Mouse (Mus musculus) cerebral cortex, adult 2 months (tissue): ENCODE measurements around the gene Cdh13.

Experiments used
- WGBS: fragments of 180-500 bp; shearing (Covaris S2); methylation state at CpG from one replicate; pipeline ENCODE4 v1.1.7; 2018; 5-methylcytosine and 5-hydroxymethylcytosine counted together

The Cdh13 gene

GRCm38 (mm10) chr8:118380058-118380457, 96.5 kb downstream of the Cdh13 start:
- whole genome bisulfite sequencing: 64% methylated on average over 8 of the region's 8 CpGs

GRCm38 (mm10) chr8:118380782-118381181, 97.2 kb downstream of the Cdh13 start:
- 81% methylated on average over 9 of the region's 9 CpGs for WGBS

- WGBS: 95% methylated on average over 7 of the region's 7 CpGs
These were observed 98.1 kb downstream of the Cdh13 start for GRCm38 (mm10) chr8:118381641-118382040.

- 82% methylated on average over 5 of the region's 5 CpGs for WGBS
These were observed 100.8 kb downstream of the Cdh13 start for GRCm38 (mm10) chr8:118384314-118384713.

DNA sequence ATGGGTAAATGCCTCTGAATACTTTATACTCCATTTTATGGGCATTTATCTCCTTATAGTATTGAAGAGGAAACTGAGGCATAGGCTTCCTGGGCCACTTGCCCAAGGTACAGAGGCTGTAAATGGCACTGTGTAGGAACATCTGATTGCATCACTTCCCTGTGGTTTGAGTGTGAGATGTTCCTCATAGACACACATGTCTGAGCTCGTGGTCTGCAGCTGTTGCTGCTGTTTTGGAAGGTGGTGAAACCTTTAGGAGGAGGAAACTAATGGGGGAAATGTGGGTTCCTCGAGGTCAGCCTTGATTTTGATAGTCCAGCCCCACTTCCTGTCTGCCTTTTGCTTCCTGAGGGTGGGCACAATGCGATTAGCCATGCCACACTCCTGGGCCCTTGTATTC, 105.9 kb downstream of the Cdh13 start:
- 71% methylated on average over 3 of the region's 3 CpGs for WGBS

DNA sequence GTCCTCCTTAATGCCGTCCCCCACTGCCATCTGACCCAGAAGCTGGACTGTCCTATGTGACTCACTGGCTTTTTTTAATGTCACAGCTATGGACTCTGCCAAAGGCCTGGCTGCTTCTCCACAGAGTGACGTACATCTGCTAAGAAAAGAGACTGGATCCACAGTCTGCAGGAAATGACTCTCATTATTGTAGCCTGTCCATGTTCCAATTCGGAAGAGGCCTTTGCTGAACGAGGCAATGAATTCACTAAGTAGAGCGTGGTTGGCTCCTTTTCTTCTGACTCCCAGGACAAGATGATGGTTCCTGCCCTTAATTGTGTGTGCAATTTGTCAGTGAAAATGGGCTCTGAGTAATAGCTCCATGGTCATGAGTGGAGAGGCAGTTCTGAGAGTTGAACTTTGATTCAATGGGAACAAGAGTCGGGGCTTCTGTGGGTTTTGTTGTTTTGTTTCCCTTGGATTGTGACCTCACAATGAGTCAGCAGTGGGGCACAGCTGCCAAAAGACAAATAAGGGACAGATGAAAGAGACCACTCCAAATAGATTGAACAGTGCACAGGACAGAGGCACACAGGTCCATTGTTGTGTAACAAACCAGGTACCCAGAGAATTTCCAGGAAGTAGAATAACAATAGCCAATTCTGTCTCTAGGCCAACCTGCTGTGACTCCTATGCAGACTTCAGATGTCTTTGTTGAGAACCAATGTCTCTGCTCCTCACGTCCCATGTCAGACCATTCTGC, 110.5 kb downstream of the Cdh13 start:
- WGBS: 48% methylated on average over 7 of the region's 7 CpGs

DNA sequence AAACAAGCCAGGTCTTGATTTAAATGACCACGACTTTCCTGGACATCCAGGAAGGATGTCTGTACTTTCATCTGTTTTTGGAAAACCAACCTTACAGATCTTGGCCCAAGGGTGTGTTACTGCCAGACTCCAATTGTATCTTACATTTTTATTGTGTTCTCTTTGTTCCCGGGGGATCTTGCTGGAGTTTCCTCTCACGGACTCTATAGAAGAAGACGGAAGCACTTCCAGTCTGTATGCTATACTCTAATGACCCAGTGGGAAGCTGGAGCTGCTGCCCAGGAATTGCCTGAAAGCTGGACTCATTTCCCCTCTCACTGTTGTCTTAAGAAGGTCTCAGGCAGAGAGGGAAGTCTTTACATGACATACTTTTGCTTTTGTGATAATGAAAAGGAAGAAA, 111.6 kb downstream of the Cdh13 start:
- WGBS: 71% methylated on average over 4 of the region's 4 CpGs

GRCm38 (mm10) chr8:118404836-118405235, 121.3 kb downstream of the Cdh13 start:
- 89% methylated on average over 3 of the region's 3 CpGs for WGBS

DNA sequence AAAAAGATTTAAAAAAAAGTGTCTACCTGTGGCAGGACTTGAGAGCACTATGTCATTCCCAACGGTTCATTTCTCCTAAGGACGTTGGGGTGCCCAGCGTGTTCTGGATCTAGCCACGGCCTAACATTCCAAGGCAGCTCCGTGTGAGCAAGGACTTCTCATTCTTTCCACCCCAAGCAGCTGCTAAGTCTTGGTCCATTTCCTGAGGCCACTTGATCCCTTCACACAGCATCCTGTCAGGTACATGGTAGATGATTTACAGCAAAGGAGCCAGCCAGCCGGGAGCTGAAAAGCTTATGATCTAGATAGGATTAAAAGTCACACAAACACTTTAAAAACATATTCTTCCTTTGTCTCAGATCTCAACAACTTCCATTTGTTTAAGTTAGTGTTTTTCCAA, 123.8 kb downstream of the Cdh13 start:
- 90% methylated on average over 6 of the region's 6 CpGs for WGBS

GRCm38 (mm10) chr8:118409396-118409795, 125.9 kb downstream of the Cdh13 start:
- WGBS: 87% methylated on average over 3 of the region's 3 CpGs

GRCm38 (mm10) chr8:118410341-118410970, 126.9 kb downstream of the Cdh13 start:
- 87% methylated on average over 4 of the region's 4 CpGs for WGBS

GRCm38 (mm10) chr8:118415672-118416071, 132.1 kb downstream of the Cdh13 start:
- 53% methylated on average over 7 of the region's 7 CpGs for WGBS

DNA sequence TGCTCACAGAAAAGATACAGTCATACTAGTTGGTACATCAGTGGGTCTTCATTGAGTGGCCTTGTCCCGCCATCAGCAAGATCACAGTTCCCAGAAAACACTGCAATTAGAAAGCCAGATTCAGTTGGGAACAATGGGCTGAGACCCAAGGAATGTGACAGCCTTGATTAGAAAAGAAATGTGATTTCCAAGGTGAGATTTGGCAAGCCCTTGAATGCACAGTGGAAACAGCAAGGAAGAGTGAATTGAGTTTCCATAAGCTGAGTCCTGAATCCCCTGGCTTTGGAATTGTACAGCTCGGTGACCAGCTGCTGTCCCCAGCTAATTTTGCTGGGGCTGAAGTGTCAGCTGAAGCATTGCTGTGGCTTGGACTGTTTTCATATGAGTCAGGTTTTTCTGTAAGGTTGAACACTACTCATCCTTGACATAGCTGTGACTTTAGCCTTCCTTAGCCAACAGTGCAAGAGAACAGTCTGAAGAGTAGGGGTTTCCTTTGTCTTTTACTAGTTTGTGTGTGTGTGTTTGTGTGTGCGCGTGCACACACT, 133.3 kb downstream of the Cdh13 start:
- WGBS: 91% methylated on average over 4 of the region's 4 CpGs

- WGBS: 79% methylated on average over 10 of the region's 10 CpGs
These were observed 139.1 kb downstream of the Cdh13 start for GRCm38 (mm10) chr8:118422624-118423023.

DNA sequence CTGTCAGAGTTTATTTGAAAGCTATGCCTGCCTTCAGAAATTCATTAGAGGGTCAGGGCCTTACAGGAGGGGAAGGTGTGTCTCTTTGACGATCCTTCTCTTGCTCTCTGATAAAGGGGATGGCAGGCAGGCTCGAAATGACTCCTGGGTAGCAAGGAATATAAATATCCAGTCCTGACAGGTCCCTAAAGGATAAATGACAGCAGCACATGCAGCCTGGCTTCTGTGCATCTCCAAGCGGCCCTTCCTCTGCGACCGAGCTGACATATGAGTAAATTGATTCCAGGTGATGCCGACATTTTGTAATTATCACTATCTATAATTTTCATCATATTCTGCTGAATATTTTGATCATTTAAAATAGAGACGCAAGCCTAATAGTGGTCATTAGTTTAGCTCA, 145.4 kb downstream of the Cdh13 start:
- 89% methylated on average over 7 of the region's 7 CpGs for WGBS

DNA sequence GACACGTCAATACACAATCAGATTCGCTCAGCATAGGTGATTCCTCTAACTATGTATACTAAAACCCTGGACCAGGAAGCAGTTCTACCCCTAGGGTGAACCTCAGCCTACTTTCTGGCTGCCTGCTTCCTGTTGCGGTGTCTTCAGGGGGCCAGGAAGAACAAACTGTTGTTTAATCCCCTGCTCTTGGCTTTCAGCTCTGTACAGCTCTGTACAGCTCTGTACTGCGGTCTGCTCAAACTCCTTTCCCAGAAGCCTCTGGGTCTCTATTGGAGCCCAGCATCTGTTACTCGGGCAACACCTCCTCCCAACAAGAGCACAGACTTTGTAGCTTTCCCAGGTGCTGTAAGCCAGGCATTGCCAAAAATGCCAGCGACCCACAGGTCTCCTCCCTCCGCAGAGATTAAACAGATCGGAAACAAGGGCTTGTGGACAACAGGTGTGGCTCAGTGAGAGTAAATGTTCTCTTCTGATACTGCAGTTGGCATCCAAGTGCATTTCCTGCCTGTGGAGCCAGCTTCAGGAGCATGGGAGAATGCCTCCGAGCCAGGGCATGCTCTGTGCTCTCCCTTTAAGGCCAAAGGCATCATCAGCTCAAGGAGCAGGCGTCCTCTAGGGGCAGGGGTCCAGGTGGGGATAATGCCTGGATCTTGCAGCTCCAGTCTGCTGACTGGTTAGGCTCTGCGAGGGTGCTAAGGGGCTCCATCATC, 148.4 kb downstream of the Cdh13 start:
- WGBS: 70% methylated on average over 11 of the region's 11 CpGs

- 87% methylated on average over 3 of the region's 3 CpGs for WGBS
These were observed 150.1 kb downstream of the Cdh13 start for GRCm38 (mm10) chr8:118433553-118434180.

GRCm38 (mm10) chr8:118436751-118437150, 153.2 kb downstream of the Cdh13 start:
- WGBS: 52% methylated on average over 5 of the region's 5 CpGs

DNA sequence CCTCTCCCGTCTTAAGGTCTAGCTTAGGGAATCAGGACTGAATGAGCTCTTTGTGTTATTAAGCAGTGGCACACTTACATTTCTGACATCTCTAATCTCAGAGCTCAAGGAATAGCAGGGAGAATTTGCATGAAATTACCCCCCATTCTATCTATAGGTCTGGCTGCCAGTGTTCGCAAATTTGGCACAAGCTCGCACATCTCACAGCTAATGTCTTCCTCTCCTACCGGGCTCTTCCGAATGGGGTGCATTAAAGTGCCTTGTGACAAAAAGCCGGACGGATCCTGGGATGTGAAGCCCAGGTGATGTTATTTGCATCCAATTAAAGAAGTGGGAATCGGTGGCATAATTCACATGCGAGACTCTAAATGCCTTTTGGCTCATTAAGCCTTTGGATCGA, 153.6 kb downstream of the Cdh13 start:
- WGBS: 32% methylated on average over 10 of the region's 10 CpGs

DNA sequence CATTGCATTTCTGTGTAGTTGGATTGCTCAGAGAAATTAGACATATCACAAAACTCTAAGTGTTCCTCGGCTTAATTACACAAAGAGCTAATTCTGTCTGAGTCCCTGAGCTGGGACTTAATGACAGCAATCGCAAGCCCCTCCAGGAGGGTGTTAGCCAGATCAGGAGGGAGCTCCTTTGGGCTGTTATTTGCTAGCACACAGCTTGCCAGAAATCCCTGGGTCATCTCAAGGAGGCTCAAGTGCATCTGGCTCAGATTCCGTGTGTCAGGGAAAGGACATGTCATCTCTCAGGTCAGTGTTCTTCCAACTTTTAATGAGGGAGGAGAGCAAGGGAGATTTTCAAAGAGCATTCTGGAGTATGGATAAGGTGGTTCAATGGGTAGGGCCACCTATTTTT, 154.3 kb downstream of the Cdh13 start:
- 38% methylated on average over 3 of the region's 3 CpGs for WGBS

GRCm38 (mm10) chr8:118439857-118440256, 156.3 kb downstream of the Cdh13 start:
- 62% methylated on average over 5 of the region's 5 CpGs for WGBS

DNA sequence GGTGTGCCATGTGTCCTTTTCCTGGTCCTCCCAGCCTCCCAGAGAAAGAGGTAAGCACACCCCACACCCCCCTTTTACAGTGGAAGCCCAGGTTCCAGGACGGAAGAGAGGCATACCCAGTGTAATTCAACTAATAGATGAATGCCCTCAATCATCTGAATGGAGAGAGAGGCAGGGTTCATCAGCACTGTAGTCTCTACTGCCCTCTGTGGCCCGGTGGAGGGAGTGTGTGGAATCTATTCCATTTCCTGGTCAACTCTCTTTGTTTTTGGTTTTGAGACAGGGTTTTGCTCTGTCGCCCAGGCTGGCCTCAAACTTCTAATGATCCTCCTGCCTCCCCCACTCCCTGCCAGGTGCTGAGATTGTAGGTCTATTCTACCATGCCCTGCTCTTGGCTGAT, 159.8 kb downstream of the Cdh13 start:
- WGBS: 47% methylated on average over 3 of the region's 3 CpGs
